Mouse (Mus musculus) stomach, embryonic 15.5 days (tissue): ENCODE measurements around the gene Hdac7. TPM values are rescaled to one million over a fixed set of nuclear protein-coding genes. Genes with fewer than 3 reads are reported as not detected.

ENCODE experiments used
- ATAC-seq: fragments of 200-750 bp; cut with Nextera tagmentation; 2 replicates; pipeline ENCODE4 v1.8.0; 2017; ENCODE audit warnings: low read depth, moderate number of reproducible peaks, moderate TSS enrichment; ENCODE audit not compliant: insufficient read depth, low FRiP score
- H3K27ac ChIP-seq: fragments of 300-500 bp; sonication (generic); 2 replicates; pipeline ENCODE4 v1.5.1; 2015; ENCODE audit warnings: mild to moderate bottlenecking, inconsistent platforms
- H3K27me3 ChIP-seq: fragments of 300-500 bp; sonication (generic); replicated peaks from 2 replicates; pipeline ENCODE4 v1.6.1; 2015; ENCODE audit warnings: inconsistent platforms
- H3K36me3 ChIP-seq: fragments of 300-500 bp; sonication (generic); 2 replicates; pipeline ENCODE4 v1.6.1; 2015; ENCODE audit warnings: inconsistent platforms
- H3K4me1 ChIP-seq: fragments of 300-500 bp; sonication (generic); 2 replicates; pipeline ENCODE4 v1.6.1; 2015; ENCODE audit warnings: inconsistent platforms
- H3K4me2 ChIP-seq: fragments of 300-500 bp; sonication (generic); 2 replicates; pipeline ENCODE4 v1.6.1; 2015; ENCODE audit warnings: mild to moderate bottlenecking, inconsistent platforms
- H3K4me3 ChIP-seq: fragments of 300-500 bp; sonication (generic); replicated peaks from 2 replicates; pipeline ENCODE4 v1.5.1; 2015; ENCODE audit warnings: inconsistent platforms
- H3K9ac ChIP-seq: fragments of 300-500 bp; sonication (generic); 2 replicates; pipeline ENCODE4 v1.6.1; 2015; ENCODE audit warnings: inconsistent platforms
- H3K9me3 ChIP-seq: fragments of 300-500 bp; sonication (generic); 2 replicates; pipeline ENCODE4 v1.6.1; 2016; ENCODE audit warnings: inconsistent platforms
- WGBS: fragments of 180-500 bp; shearing (Covaris S2); methylation state at CpG from one replicate; pipeline ENCODE4 v1.1.7; 2015; 5-methylcytosine and 5-hydroxymethylcytosine counted together
- polyA plus RNA-seq: library from polyadenylated mRNA; unstranded; fragments of >200 nt; fragmentation: Nextera tagmentation; extraction: Ambion mirVana; gene quantifications from 2 replicates; pipeline ENCODE4 v1.2.1, GENCODE M21; 2015

Gene Hdac7
- polyA plus RNA-seq, 1 experiment from 2014 or later = 22.1 TPM

GRCm38 (mm10) chr15:97752491-97752890, 91.8 kb downstream of the Hdac7 start:
- H3K36me3 ChIP-seq = no peaks in the 10 kb centered on the region
- H3K4me2 ChIP-seq = no peak overlapping the region
- no peaks in the 10 kb centered on the region for H3K27me3 ChIP-seq
- no peak overlapping the region for H3K4me3 ChIP-seq
- H3K9ac ChIP-seq = no peak overlapping the region
- peaks cover 19% of the 10 kb centered on the region for H3K4me1 ChIP-seq
- WGBS = 84% methylated on average over 5 of the region's 5 CpGs
- H3K27ac ChIP-seq = no peak overlapping the region
- no peak for ATAC-seq
- H3K9me3 ChIP-seq = no peaks in the 10 kb centered on the region

DNA sequence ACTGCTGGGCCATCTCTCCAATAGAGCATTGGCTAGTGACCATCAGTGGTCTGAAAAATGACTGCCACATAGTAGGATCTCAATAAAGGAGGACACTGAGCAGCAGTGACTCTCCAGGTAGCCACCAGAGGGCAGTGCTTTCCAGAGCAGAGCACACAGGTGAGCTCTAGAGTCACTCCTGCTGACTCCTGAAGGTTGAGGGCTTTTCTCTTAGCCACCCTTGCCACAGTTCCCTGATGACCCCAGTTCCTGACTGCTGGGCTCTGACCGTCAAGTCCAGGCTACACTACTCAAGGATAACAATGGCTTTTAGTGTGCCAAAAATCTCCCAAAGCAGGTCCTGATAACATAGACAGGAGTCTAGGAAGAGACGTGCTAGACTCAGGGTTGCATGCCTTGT, 92.6 kb downstream of the Hdac7 start:
- Histone ChIP-seq H3K36me3 (no peaks in the 10 kb centered on the region), H3K9me3 (no peaks in the 10 kb centered on the region), H3K27me3 (no peaks in the 10 kb centered on the region), H3K9ac (no peak overlapping the region), H3K27ac (no peak overlapping the region), H3K4me2 (no peak overlapping the region), H3K4me3 (no peak overlapping the region), H3K4me1 (peaks cover 19% of the 10 kb centered on the region)
- no peak for ATAC-seq
- 76% methylated on average over 2 of the region's 2 CpGs for WGBS

DNA sequence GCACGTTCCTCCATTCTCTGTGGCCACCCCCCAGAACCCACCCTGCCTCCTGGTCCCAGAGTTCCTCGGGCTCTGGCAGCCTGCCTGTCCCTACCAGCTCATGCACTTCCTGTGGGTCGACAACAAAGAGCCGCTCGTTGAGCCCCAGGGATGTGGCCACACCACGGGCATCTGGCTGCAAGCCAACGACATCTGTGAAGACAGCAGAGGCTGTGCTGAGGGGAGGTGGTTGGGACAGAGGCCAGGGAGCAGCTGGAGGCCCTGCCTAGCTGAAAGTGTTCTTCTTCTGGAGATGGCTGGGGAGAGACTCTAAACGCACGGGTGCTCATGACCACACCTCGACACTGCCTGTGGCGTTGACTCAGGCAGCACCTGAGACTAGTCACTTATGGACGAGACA, 93.6 kb downstream of the Hdac7 start:
- Histone ChIP-seq H3K4me1 (peaks cover 19% of the 10 kb centered on the region), H3K4me2 (peak overlapping the region; percentile 5; the same call in 1 of the 2 replicates), H3K9ac (no peak overlapping the region), H3K36me3 (no peaks in the 10 kb centered on the region), H3K9me3 (no peaks in the 10 kb centered on the region), H3K4me3 (no peak overlapping the region), H3K27ac (peak overlapping the region; percentile 35), H3K27me3 (no peaks in the 10 kb centered on the region)
- ATAC-seq = peak; percentile 58; the same call in 1 of the 2 replicates
- WGBS = 17% methylated on average over 12 of the region's 12 CpGs

- Histone ChIP-seq H3K4me3 (no peak overlapping the region), H3K9ac (no peak overlapping the region), H3K36me3 (no peaks in the 10 kb centered on the region), H3K4me2 (no peak overlapping the region), H3K9me3 (no peaks in the 10 kb centered on the region), H3K27ac (no peak overlapping the region), H3K4me1 (peaks cover 22% of the 10 kb centered on the region), H3K27me3 (no peaks in the 10 kb centered on the region)
- no peak for ATAC-seq
- 87% methylated on average over 13 of the region's 13 CpGs for WGBS
These were observed 94.5 kb downstream of the Hdac7 start for GRCm38 (mm10) chr15:97749841-97750240.

DNA sequence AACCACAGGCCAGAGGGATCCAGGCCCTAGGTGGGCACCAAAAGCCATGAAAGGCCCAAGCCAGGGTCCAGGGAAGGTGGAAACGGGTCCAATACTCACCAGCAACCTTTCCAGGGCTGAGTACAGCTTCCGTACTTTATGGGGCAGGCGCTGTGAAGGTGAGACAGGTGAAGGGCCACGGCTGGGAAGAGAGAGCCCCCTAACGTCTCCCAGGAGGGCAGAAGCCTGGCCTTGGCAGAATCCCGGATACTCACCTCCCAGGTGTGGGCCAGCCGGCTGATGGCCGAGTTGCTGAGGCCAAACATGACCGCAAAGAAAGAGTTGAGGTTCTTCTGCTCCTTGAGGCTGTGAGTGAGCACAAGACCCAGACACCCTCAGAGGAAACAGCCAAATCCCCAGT, 94.9 kb downstream of the Hdac7 start:
- ATAC-seq = no peak
- Histone ChIP-seq H3K9ac (no peak overlapping the region), H3K4me1 (peaks cover 24% of the 10 kb centered on the region), H3K36me3 (no peaks in the 10 kb centered on the region), H3K27me3 (no peaks in the 10 kb centered on the region), H3K27ac (no peak overlapping the region), H3K4me2 (no peak overlapping the region), H3K9me3 (no peaks in the 10 kb centered on the region), H3K4me3 (no peak overlapping the region)
- 95% methylated on average over 9 of the region's 9 CpGs for WGBS

- WGBS = 88% methylated on average over 4 of the region's 4 CpGs
- Histone ChIP-seq H3K9me3 (no peaks in the 10 kb centered on the region), H3K4me2 (no peak overlapping the region), H3K27ac (no peak overlapping the region), H3K36me3 (no peaks in the 10 kb centered on the region), H3K4me1 (peaks cover 24% of the 10 kb centered on the region), H3K27me3 (no peaks in the 10 kb centered on the region), H3K4me3 (no peak overlapping the region), H3K9ac (no peak overlapping the region)
- ATAC-seq = no peak
These were observed 95.3 kb downstream of the Hdac7 start for GRCm38 (mm10) chr15:97748964-97749363.

DNA sequence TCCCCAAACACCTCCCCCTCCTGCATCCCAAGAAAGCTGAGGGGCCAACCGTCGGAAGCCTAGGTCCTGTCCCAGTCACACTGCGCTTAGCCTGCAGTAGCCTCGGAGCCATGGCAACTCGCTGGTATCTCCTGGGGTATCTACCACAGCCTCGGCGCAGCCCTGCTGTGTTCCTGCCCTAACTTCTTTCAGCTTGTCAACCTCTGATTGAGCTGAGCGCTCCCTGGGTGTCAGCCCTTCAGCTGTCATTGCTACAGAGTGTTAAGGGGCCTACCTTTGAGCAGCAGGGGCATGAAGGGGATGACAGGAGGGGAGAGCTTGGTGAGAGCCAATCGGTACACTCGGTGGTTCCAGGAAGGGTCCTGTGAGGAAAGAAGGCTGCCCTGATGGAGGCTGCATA, 96.0 kb downstream of the Hdac7 start:
- H3K4me1 ChIP-seq = peaks cover 24% of the 10 kb centered on the region
- no peaks in the 10 kb centered on the region for H3K9me3 ChIP-seq
- H3K36me3 ChIP-seq = no peaks in the 10 kb centered on the region
- H3K27ac ChIP-seq = no peak overlapping the region
- H3K9ac ChIP-seq = no peak overlapping the region
- WGBS = 55% methylated on average over 10 of the region's 10 CpGs
- ATAC-seq = no peak
- H3K4me2 ChIP-seq = no peak overlapping the region
- no peak overlapping the region for H3K4me3 ChIP-seq
- H3K27me3 ChIP-seq = no peaks in the 10 kb centered on the region

DNA sequence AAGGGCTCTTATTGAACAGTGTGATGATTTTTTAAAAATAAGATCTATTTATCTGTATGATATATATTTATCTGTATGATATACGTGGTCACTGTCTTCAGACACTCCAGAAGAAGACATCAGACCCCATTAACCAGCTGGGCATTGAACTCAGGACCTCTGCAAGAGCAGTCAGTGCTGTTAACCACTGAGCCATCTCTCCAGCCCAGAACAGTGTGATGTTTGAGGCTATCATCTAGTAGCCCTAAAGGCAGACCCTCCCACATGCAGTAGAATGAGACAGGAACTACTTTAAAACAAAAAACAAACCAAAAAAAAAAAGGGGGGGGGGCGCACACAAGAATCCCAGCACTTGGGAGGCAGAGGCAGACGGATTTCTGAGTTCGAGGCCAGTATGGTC, 96.8 kb downstream of the Hdac7 start:
- no peaks in the 10 kb centered on the region for H3K36me3 ChIP-seq
- no peak overlapping the region for H3K9ac ChIP-seq
- no peak for ATAC-seq
- no peak overlapping the region for H3K4me3 ChIP-seq
- 79% methylated on average over 4 of the region's 4 CpGs for WGBS
- H3K27me3 ChIP-seq = no peaks in the 10 kb centered on the region
- no peaks in the 10 kb centered on the region for H3K9me3 ChIP-seq
- H3K4me1 ChIP-seq = peaks cover 24% of the 10 kb centered on the region
- H3K4me2 ChIP-seq = no peak overlapping the region
- H3K27ac ChIP-seq = no peak overlapping the region

DNA sequence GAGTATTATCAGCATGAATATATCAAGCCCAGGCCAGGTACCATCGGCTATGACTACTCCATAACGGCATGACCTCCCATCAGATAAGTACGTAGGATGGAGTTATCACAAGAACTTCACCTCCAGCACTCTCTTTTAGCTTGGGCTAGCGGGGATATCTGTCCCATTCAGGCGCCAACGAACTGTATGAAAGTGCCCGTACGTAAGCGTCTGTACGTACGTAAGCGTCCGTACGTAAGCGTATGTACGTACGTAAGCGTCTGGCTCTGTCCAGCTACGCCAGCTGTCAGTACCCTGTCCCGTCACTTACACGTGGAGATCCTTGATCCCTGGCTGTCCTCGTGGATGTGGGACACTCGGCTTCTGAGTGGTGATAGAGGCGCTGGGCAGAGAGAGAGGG, 97.6 kb downstream of the Hdac7 start:
- Histone ChIP-seq H3K9me3 (no peaks in the 10 kb centered on the region), H3K4me1 (peaks cover 24% of the 10 kb centered on the region), H3K4me3 (no peak overlapping the region), H3K9ac (no peak overlapping the region), H3K27ac (no peak overlapping the region), H3K36me3 (no peaks in the 10 kb centered on the region), H3K4me2 (no peak overlapping the region), H3K27me3 (no peaks in the 10 kb centered on the region)
- ATAC-seq = no peak
- WGBS = 92% methylated on average over 24 of the region's 24 CpGs

DNA sequence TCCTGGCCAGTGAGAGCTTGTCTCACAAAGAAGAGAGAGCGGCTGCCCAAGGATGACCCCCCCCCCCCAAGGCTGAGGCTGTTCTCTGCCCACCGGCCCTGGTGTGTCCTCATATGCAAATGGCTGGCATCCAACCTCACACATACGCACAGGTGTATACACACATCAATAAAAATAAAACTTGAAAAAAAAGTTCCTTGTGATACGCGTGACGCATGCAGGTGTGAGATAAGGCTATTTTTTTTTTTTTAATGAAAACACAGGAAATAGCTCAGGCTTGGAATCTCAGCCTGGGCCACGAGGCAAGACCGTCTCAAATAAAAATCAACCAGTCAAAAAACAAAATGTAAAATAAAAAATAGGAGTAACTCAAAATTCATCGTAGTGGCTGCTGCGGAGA, 98.0 kb downstream of the Hdac7 start:
- 83% methylated on average over 10 of the region's 10 CpGs for WGBS

DNA sequence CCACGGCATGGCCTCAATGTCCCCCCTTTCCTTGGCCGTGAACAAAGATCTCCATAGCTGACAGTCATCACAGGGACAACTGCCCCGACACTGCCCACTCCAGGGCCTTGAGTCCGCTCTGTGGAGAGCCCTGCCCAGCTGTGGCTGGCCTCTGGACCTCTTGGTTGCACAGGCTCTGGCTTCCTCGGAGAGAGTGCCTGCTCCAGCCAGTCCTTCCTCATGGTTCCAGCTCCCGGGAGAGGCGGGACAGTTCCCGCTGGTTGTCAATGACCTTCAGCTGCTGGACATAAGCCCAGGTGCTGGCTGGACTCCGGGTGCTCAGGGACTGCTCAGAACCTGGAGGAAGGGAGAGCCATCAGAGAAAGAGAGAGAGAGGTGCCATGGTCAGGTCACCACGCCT, 99.0 kb downstream of the Hdac7 start:
- Histone ChIP-seq H3K9me3 (no peaks in the 10 kb centered on the region), H3K27ac (no peak overlapping the region), H3K9ac (no peak overlapping the region), H3K36me3 (no peaks in the 10 kb centered on the region), H3K27me3 (no peaks in the 10 kb centered on the region), H3K4me1 (0 out of 2 replicates have a peak, but pooled peaks cover 15% of the 10 kb centered on the region), H3K4me3 (no peak overlapping the region), H3K4me2 (no peak overlapping the region)
- no peak for ATAC-seq
- 52% methylated on average over 10 of the region's 10 CpGs for WGBS

More for the DNA sequence above, 98.0 kb downstream of the Hdac7 start:
- no peaks in the 10 kb centered on the region for H3K36me3 ChIP-seq
- no peaks in the 10 kb centered on the region for H3K27me3 ChIP-seq
- H3K4me3 ChIP-seq = no peak overlapping the region
- no peak for ATAC-seq
- H3K27ac ChIP-seq = no peak overlapping the region
- no peak overlapping the region for H3K9ac ChIP-seq
- no peaks in the 10 kb centered on the region for H3K9me3 ChIP-seq
- peaks cover 24% of the 10 kb centered on the region for H3K4me1 ChIP-seq
- no peak overlapping the region for H3K4me2 ChIP-seq

GRCm38 (mm10) chr15:97744930-97745329, 99.4 kb downstream of the Hdac7 start:
- Histone ChIP-seq H3K9ac (no peak overlapping the region), H3K4me2 (no peak overlapping the region), H3K4me3 (no peak overlapping the region), H3K27ac (no peak overlapping the region), H3K27me3 (no peaks in the 10 kb centered on the region), H3K9me3 (no peaks in the 10 kb centered on the region), H3K36me3 (no peaks in the 10 kb centered on the region), H3K4me1 (0 out of 2 replicates have a peak, but pooled peaks cover 11% of the 10 kb centered on the region)
- 0 out of 2 replicates have a peak, but pooled peaks have one; percentile 19 for ATAC-seq
- 54% methylated on average over 10 of the region's 10 CpGs for WGBS

- no peak overlapping the region for H3K4me3 ChIP-seq
- no peak for ATAC-seq
- no peaks in the 10 kb centered on the region for H3K9me3 ChIP-seq
- H3K36me3 ChIP-seq = no peaks in the 10 kb centered on the region
- WGBS = 64% methylated on average over 12 of the region's 12 CpGs
- 0 out of 2 replicates have a peak, but pooled peaks cover 10% of the 10 kb centered on the region for H3K4me1 ChIP-seq
- no peak overlapping the region for H3K27ac ChIP-seq
- no peak overlapping the region for H3K4me2 ChIP-seq
- no peaks in the 10 kb centered on the region for H3K27me3 ChIP-seq
- no peak overlapping the region for H3K9ac ChIP-seq
These were observed 100.3 kb downstream of the Hdac7 start for GRCm38 (mm10) chr15:97743961-97744525.
